Mouse (Mus musculus): Measurements from ENCODE around the gene Cdadc1. TPM values are rescaled to one million over a fixed set of nuclear protein-coding genes. Genes with fewer than 3 reads are reported as not detected.
"Not testable (repeated sequence)": the region's sequence is repeated elsewhere in the genome, so short reads cannot be mapped to it uniquely, and the experiment has no call there.

Gene Cdadc1
- total RNA-seq (2021), result 10 to 100 TPM; 28.2 to 40.7 TPM
- long read RNA-seq, experiment 1, transcript Cdadc1-202 (10 exons, 2,202 nt), result major isoform, 21 of 34 reads
- long read RNA-seq, experiment 1, partial matches to known transcripts, result 0 of 34 reads
- long read RNA-seq, experiment 1, other reads (novel, unspliced or antisense), result 8 of 34 reads
- long read RNA-seq, experiment 2, transcript Cdadc1-202 (10 exons, 2,202 nt), result major isoform, 29 of 47 reads
- long read RNA-seq, experiment 2, partial matches to known transcripts, result 4 of 47 reads
- long read RNA-seq, experiment 2, other reads (novel, unspliced or antisense), result 11 of 47 reads

DNA sequence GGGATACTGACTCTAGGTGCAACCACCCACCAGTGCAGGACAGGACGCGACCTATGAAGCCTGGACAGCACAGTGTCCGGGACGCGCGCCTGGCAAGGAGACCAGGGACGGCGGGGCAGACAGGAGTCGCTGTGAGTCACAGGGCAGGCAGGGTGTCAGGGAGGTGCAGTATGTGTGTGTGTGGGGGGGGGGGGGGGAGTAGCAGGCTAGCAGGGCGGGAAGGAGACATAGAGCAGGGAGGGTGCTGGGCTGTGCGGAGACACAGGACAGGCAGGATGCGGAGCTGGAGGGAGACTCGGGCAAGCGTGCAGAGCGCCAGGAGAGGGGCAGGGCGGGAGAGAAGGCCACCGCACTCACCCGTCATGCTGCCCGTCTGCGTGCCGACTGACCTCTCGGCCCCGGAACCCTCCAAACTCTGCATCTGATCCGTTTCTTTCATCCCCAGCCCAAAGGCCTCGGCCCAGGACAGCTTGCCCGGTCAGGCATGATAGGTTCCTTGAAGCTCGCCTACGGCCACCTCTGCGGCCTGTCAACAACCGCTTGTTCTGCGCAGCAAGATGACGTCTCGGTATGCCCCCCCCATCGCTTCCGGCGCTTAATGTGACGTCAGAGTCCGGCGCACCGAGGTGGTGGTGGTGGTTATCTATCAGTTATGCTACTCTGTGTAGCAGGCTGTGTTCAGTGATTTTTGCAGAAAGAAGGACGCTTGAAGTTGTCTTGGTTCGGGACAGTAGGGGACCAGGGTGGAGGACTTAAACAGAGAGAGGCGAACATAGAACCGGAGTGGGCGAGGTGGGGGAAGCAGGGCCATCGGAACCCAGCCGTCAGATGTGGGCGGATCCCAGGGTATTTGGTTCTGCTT, at the start of gene Cdadc1:
Gene Cdadc1 (minus strand): TSS at position 562 of the 862 bp plus-strand sequence.
- peak; percentile 92 for DNase-seq

DNA sequence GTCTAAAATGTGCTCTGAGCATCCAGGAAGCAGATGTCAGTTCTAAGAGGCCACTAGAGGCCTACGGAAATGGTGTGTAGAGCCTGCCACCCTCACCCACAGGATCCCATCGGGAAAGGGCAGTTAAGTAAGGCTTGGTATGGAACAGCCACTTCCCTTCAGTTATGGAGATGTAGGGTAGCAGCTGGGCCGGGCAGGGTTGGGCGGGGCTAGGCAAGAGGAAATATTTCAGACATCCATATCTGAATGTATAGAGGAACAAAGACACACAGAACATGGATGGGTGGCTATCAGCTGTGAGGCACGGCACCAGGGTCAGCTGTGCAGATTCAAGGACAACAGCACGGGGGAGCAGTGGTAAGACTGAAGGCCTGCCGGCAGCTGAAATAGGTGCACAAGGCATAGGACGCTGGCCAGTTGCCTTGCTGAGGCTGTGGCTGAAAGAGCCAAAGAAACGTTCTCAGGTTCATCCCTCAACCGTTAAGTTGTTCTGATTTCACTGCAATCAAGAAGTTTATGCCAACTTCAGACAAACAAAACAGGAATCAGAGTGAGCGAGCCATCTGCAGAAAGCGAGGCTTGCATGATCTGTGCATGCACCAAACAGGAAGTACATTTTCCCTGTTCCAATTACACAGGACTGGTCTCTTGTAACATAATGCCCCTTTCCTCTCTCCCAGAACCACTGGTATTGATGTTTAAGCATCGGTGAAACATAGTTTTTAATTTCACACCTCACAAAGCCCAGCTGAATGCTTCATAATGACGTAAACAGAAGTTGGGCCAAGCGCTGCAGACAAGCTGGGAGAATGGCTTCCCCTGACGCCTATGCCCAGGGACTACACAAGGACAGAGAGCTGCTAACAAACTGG, 49.3 kb upstream of the Cdadc1 start:
- DNase-seq, result no peak

- no peak for DNase-seq
Observed at GRCm38 (mm10) chr14:59644896-59645295, 47.1 kb upstream of the Cdadc1 start.

DNA sequence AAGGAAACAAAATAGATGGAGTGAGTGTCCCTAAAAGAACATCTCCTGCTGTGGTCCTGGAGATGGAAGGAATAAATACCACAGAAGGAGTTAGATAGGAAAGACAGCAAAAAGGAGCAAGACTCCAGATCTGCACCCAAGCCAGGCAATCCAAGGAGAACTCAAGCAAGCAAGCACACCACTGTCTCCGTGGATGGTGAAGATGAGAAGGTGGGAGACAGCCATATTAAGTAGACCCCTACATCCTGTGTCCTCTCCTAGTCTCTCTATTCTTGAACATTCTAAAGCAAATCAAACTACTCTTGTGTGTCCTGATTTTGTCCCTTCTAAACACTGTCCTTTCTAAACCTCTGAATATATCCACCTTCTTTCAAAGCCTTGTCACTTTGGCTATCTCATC, 46.4 kb upstream of the Cdadc1 start:
- no peak for DNase-seq

- no peak for DNase-seq
Observed at GRCm38 (mm10) chr14:59643582-59643981, 45.8 kb upstream of the Cdadc1 start.

- no peak for DNase-seq
Observed at GRCm38 (mm10) chr14:59641856-59642255, 44.1 kb upstream of the Cdadc1 start.

DNA sequence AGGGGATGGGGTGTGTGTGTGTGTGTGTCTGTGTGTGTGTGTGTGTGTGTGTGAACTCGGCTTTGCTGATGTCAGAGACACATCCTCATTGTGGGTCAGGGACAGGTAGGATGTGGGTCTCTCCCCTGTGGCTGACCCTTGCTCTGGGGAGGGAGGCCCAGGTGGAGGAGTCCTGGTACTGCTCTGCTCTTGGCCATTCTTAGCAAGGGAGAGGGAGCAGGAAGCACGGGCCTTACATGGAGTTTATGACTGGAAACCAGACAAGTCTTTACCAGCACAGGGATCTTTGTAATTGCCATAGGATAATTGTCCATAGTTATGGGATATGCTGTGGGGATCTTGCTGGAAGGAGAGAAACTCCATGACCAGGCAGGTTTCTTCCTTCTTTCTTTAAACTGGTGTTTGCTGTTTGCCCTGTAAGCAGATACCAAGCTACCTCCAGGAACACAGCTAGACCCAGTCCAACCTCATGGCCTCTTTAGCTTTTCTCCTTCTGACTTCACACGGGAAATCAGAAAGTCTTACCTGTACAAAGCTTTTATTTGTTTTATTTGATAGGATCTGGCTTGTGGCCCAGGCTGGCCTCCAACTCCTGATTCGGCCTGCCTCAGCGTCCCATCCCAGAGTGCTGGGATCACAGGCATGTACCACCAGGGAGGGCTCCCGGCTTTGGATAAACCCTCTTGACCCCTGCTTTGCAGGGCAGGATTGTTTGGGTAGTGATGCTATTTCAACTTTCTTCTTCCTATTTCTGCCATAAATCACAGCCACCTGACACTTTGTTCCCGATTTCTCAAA, 41.3 kb upstream of the Cdadc1 start:
- no peak for DNase-seq

- no peak for DNase-seq
Observed at GRCm38 (mm10) chr14:59633988-59634387, 36.2 kb upstream of the Cdadc1 start.

DNA sequence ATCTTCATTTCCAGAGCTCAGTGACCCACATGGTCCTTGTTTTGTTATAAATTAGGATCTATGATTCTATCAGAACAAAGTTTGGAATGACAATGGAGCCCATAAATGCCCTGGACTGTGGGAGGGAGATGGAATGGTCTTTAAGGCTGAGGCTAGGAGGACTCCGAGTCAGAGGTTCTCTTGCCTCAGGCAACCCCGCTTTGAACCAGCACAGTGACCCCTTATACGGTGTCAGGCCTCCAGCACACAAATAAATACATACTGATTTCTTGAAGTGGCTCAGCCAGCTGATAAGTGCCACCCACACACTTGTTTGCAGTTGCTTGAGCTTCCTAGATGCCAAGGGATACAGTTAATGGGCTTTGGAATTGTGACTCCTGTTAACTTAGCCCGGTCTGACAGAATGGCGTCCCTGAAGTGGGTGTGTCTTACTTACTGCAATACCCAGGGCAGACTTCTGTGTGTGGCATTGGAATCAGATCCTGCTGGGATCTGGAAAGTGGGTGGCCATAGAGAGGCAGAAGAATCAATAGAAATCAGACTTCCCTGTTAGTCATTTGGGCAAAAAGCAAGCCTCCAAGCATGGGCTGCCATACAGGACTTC, 35.6 kb upstream of the Cdadc1 start:
- no peak for DNase-seq

DNA sequence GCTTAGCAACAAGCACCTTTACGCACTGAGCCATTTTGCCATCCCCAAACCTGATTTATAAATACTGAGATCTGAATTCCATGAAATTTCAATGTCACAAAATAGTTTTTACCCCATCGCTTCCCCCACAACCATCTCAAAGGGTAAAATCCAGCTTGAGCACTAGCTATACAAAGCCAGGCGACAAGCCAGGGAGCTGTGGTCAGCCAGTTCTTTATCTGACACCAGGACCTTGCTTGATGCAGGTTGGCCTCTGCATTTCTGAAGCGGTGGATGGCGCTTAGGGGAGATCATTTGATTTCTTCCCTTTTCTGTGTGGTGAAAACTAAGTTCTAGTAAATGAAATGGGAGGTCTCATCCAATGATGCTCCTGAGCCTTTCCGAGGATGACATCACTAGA, 34.3 kb upstream of the Cdadc1 start:
- DNase-seq, result no peak

DNA sequence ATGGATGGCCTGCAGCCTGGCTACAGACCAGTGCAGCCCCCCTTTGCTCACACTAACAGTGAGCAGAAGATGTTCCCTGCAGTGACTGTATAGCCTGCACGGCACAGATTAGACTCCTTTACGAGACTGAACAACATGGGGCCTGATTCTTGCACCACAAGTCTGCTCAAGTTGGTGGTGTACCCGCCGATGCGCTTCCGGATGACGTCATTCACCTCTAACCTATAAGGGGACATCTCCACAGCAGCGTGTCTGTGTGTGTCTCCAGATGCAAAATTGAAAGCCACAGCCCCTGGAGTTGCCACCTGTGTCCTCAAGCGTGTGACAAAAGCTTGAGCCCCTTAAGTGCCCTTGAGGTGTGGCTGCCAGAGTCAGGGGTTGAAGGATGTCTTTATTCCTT, 32.3 kb upstream of the Cdadc1 start:
- no peak for DNase-seq

DNA sequence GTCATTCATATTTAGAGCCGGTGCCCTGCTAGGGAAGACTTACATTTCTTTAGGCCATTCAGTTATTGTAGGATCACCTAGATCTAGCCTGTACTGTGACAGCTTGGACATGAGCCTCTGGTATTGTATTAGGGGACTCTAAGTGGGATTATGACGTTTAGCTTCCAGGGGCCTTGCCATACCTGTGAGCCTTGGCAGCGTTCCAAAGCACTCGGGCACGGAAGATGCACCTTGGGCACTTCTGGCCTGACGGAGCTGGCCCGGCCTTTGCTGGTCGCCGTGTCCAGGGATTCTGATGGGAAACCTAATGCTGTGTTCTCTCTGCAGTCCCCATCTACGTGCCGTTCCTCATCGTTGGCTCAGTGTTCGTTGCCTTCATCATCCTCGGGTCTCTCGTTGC, 31.5 kb upstream of the Cdadc1 start:
- no peak for DNase-seq

DNA sequence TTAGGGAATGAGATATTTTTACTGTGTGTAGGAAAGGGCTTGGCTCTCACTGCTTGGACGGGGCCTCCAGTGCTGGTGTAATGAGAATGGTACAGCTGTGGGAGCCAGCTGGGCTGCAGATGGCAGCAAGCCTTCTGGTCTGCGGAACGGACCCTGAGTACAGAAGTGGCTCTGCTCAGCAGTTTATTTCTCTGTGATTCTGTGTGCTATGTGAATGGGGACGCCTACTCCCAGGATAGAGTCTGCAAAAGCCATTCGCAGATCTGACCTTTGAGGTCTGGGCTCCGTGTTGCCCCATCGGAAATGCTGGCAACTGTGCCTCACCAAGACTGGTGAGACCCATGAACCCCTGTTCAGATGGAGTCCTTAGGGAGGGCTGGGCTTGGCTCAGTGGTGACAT, 30.1 kb upstream of the Cdadc1 start:
- peak; percentile 34 for DNase-seq

GRCm38 (mm10) chr14:59627142-59627680, 29.5 kb upstream of the Cdadc1 start:
- no peak for DNase-seq

DNA sequence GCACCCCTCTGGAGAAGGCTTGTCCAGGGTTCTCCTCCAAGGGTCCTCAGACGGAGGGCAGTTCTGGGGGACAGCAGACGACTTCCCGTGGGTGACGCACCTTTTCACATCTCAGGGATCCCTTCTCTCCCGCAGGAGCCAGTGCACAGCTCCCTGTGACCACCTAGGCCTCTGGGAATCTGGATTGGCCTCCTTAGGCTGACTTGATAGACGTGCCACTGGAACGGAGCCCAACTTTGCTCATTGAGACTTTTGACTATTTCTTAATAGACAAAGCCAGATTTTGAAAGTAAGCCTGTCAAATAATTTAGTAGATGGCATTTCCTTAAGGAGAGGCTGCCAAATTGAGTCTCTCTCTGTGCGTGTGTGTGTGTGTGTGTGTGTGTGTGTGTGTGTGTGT, 29.0 kb upstream of the Cdadc1 start:
- no peak for DNase-seq

GRCm38 (mm10) chr14:59625806-59626364, 28.1 kb upstream of the Cdadc1 start:
- DNase-seq, result peak; percentile 46

- peak; percentile 78 for DNase-seq
Observed at GRCm38 (mm10) chr14:59625158-59625805, 27.5 kb upstream of the Cdadc1 start, which contains the start of gene Shisa2. Gene Shisa2 (plus strand): TSS chr14:59625308.

DNA sequence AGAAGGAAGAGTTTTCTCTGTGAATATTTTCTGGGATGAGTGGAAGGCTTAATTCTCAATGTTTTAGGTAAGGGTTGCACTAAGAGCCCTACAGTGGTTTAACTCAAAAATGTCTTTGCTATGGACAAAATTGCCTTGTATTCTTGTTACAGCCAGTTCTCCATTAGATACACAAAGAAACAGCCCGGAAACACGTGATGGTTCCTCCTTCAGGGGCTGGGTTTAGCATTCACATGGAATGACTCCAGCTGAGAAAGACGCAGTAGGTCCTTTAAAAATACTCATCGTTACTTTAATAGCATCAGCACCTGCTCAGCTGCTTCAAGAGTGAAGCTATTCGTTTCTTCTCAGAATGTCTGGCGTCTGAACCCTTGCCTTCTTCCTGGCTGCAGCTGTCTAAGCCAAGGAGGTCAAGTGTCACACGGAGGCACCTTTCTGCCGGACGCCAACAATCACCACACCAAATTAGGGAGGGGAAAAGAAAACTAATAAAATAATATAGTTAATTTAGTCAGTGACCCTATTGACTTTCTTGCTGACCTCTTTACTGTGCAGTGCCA, 26.6 kb upstream of the Cdadc1 start:
- peak; percentile 34 for DNase-seq

GRCm38 (mm10) chr14:59616802-59617201, 19.0 kb upstream of the Cdadc1 start:
- DNase-seq, result no peak

- DNase-seq, result not testable (repeated sequence)
Observed at GRCm38 (mm10) chr14:59614149-59614548, 16.4 kb upstream of the Cdadc1 start.

Measured in gastrocnemius, postnatal 25 days (tissue).